Mouse (Mus musculus) midbrain, embryonic 13.5 days (tissue): ENCODE measurements around the gene Cyb5r4. TPM values are rescaled to one million over a fixed set of nuclear protein-coding genes. Genes with fewer than 3 reads are reported as not detected.
"Not testable (repeated sequence)": the region's sequence is repeated elsewhere in the genome, so short reads cannot be mapped to it uniquely, and the experiment has no call there.

ENCODE experiments used
- ATAC-seq: fragments of 200-750 bp; cut with Nextera tagmentation; 2 replicates; pipeline ENCODE4 v1.8.0; 2017; ENCODE audit warnings: mild to moderate bottlenecking, moderate TSS enrichment, moderate library complexity
- H3K27ac ChIP-seq: fragments of 300-500 bp; sonication (generic); 2 replicates; pipeline ENCODE4 v1.5.1; 2015; ENCODE audit warnings: inconsistent platforms, mild to moderate bottlenecking, moderate library complexity
- H3K27me3 ChIP-seq: fragments of 300-500 bp; sonication (generic); 2 replicates; pipeline ENCODE4 v1.6.1; 2015; ENCODE audit warnings: mild to moderate bottlenecking, inconsistent platforms
- H3K36me3 ChIP-seq: fragments of 300-500 bp; sonication (generic); 2 replicates; pipeline ENCODE4 v1.6.1; 2015; ENCODE audit warnings: mild to moderate bottlenecking, inconsistent platforms
- H3K4me1 ChIP-seq: fragments of 300-500 bp; sonication (generic); replicated peaks from 2 replicates; pipeline ENCODE4 v1.6.1; 2015; ENCODE audit warnings: inconsistent platforms
- H3K4me2 ChIP-seq: fragments of 300-500 bp; sonication (generic); replicated peaks from 2 replicates; pipeline ENCODE4 v1.6.1; 2015; ENCODE audit warnings: moderate library complexity, mild to moderate bottlenecking, inconsistent platforms
- H3K4me3 ChIP-seq: fragments of 300-500 bp; sonication (generic); replicated peaks from 2 replicates; pipeline ENCODE4 v1.5.1; 2015; ENCODE audit warnings: mild to moderate bottlenecking, inconsistent platforms
- H3K9ac ChIP-seq: fragments of 300-500 bp; sonication (generic); replicated peaks from 2 replicates; pipeline ENCODE4 v1.6.1; 2015; ENCODE audit warnings: mild to moderate bottlenecking, inconsistent platforms
- H3K9me3 ChIP-seq: fragments of 300-500 bp; sonication (generic); 2 replicates; pipeline ENCODE4 v1.6.1; 2016; ENCODE audit warnings: mild to moderate bottlenecking, inconsistent platforms
- WGBS: fragments of 180-500 bp; shearing (Covaris S2); methylation state at CpG from one replicate; pipeline ENCODE4 v1.1.7; 2015; 5-methylcytosine and 5-hydroxymethylcytosine counted together
- polyA plus RNA-seq: library from polyadenylated mRNA; unstranded; fragments of >200 nt; fragmentation: Nextera tagmentation; extraction: Ambion mirVana; gene quantifications from 2 replicates; pipeline ENCODE4 v1.2.1, GENCODE M21; 2015

Cyb5r4 gene
- polyA plus RNA-seq = 87.4 and 89.5 TPM in 2 replicates

- H3K9me3 ChIP-seq = no peaks in the 10 kb centered on the region
- peaks cover 25% of the 10 kb centered on the region for H3K4me1 ChIP-seq
- peak within 1 kb of the TSS; percentile 77 for H3K27ac ChIP-seq
- peaks cover 11% of the 10 kb centered on the region; the same call in 1 of the 2 replicates for H3K27me3 ChIP-seq
- peak; percentile 99 for ATAC-seq
- H3K9ac ChIP-seq = peak within 1 kb of the TSS; percentile 82
- no peaks in the 10 kb centered on the region for H3K36me3 ChIP-seq
- H3K4me3 ChIP-seq = peak within 1 kb of the TSS; percentile 86
- under 1% methylated on average over 50 of the region's 52 CpGs for WGBS
- peak within 1 kb of the TSS; percentile 80 for H3K4me2 ChIP-seq
Measured at GRCm38 (mm10) chr9:87021778-87022523, at the start of gene Cyb5r4. TSS of gene Cyb5r4 (plus strand) at chr9:87022014.

- ATAC-seq, H3K4me3 ChIP-seq, H3K36me3 ChIP-seq, H3K9me3 ChIP-seq, H3K9ac ChIP-seq, H3K27me3 ChIP-seq, H3K4me2 ChIP-seq, H3K4me1 ChIP-seq, H3K27ac ChIP-seq: not testable (repeated sequence)
Measured at GRCm38 (mm10) chr9:86972471-86972870, 49.3 kb upstream of the Cyb5r4 start.

GRCm38 (mm10) chr9:86973562-86973961 lies 48.3 kb upstream of the Cyb5r4 start:
- 72% methylated on average over 4 of the region's 4 CpGs for WGBS
- no peak overlapping the region for H3K4me2 ChIP-seq
- H3K4me1 ChIP-seq = no peaks in the 10 kb centered on the region
- no peak overlapping the region for H3K4me3 ChIP-seq
- no peaks in the 10 kb centered on the region for H3K9me3 ChIP-seq
- H3K9ac ChIP-seq = no peak overlapping the region
- ATAC-seq = no peak
- H3K27me3 ChIP-seq = no peaks in the 10 kb centered on the region
- H3K27ac ChIP-seq = no peak overlapping the region
- no peaks in the 10 kb centered on the region for H3K36me3 ChIP-seq

- 87% methylated on average over 4 of the region's 4 CpGs for WGBS
- Histone ChIP-seq H3K27ac (no peak overlapping the region), H3K27me3 (no peaks in the 10 kb centered on the region), H3K9me3 (no peaks in the 10 kb centered on the region), H3K4me1 (no peaks in the 10 kb centered on the region), H3K36me3 (no peaks in the 10 kb centered on the region), H3K4me3 (no peak overlapping the region), H3K9ac (no peak overlapping the region), H3K4me2 (no peak overlapping the region)
- no peak for ATAC-seq
Measured at GRCm38 (mm10) chr9:86976896-86977295, 44.9 kb upstream of the Cyb5r4 start.

- Histone ChIP-seq H3K27me3 (no peaks in the 10 kb centered on the region), H3K9ac (no peak overlapping the region), H3K27ac (no peak overlapping the region), H3K9me3 (no peaks in the 10 kb centered on the region), H3K4me2 (no peak overlapping the region), H3K4me1 (no peaks in the 10 kb centered on the region), H3K36me3 (no peaks in the 10 kb centered on the region), H3K4me3 (no peak overlapping the region)
- ATAC-seq = no peak
- WGBS = 75% methylated on average over 7 of the region's 7 CpGs
Measured at GRCm38 (mm10) chr9:86978257-86978907, 43.4 kb upstream of the Cyb5r4 start.

GRCm38 (mm10) chr9:86980048-86980447 lies 41.8 kb upstream of the Cyb5r4 start:
- Histone ChIP-seq H3K27me3 (no peaks in the 10 kb centered on the region), H3K36me3 (no peaks in the 10 kb centered on the region), H3K27ac (no peak overlapping the region), H3K4me3 (no peak overlapping the region), H3K4me2 (no peak overlapping the region), H3K4me1 (no peaks in the 10 kb centered on the region), H3K9me3 (no peaks in the 10 kb centered on the region), H3K9ac (no peak overlapping the region)
- ATAC-seq = peak; percentile 71

- no peak for ATAC-seq
- H3K9ac ChIP-seq = no peak overlapping the region
Measured at GRCm38 (mm10) chr9:86980942-86981341, 40.9 kb upstream of the Cyb5r4 start.

GRCm38 (mm10) chr9:86981551-86981950 lies 40.3 kb upstream of the Cyb5r4 start:
- no peaks in the 10 kb centered on the region for H3K9me3 ChIP-seq
- whole genome bisulfite sequencing = 19% methylated on average over 10 of the region's 10 CpGs
- H3K36me3 ChIP-seq = no peaks in the 10 kb centered on the region
- ATAC-seq = no peak; the same call in 1 of the 2 replicates
- H3K27me3 ChIP-seq = no peaks in the 10 kb centered on the region
- H3K9ac ChIP-seq = no peak overlapping the region
- H3K4me2 ChIP-seq = no peak overlapping the region
- H3K4me1 ChIP-seq = no peaks in the 10 kb centered on the region
- no peak overlapping the region for H3K4me3 ChIP-seq
- H3K27ac ChIP-seq = no peak overlapping the region

More at GRCm38 (mm10) chr9:86980942-86981341, 40.9 kb upstream of the Cyb5r4 start:
- Histone ChIP-seq H3K27ac (no peak overlapping the region), H3K4me2 (no peak overlapping the region), H3K27me3 (no peaks in the 10 kb centered on the region), H3K9me3 (no peaks in the 10 kb centered on the region), H3K4me1 (no peaks in the 10 kb centered on the region), H3K4me3 (no peak overlapping the region), H3K36me3 (no peaks in the 10 kb centered on the region)
- WGBS = 53% methylated on average over 2 of the region's 2 CpGs

GRCm38 (mm10) chr9:86984583-86984982 lies 37.2 kb upstream of the Cyb5r4 start:
- no peak for ATAC-seq
- H3K36me3 ChIP-seq = no peaks in the 10 kb centered on the region
- no peaks in the 10 kb centered on the region for H3K27me3 ChIP-seq
- H3K27ac ChIP-seq = no peak overlapping the region
- H3K4me1 ChIP-seq = no peaks in the 10 kb centered on the region
- no peak overlapping the region for H3K4me3 ChIP-seq
- H3K9ac ChIP-seq = no peak overlapping the region
- no peaks in the 10 kb centered on the region for H3K9me3 ChIP-seq
- WGBS = 86% methylated on average over 3 of the region's 3 CpGs
- H3K4me2 ChIP-seq = no peak overlapping the region

- 84% methylated on average over 6 of the region's 6 CpGs for WGBS
Measured at GRCm38 (mm10) chr9:86985105-86985504, 36.7 kb upstream of the Cyb5r4 start.

GRCm38 (mm10) chr9:86986703-86987296 lies 35.0 kb upstream of the Cyb5r4 start:
- no peak overlapping the region for H3K27ac ChIP-seq
- H3K9ac ChIP-seq = no peak overlapping the region
- H3K27me3 ChIP-seq = no peaks in the 10 kb centered on the region
- no peak overlapping the region for H3K4me2 ChIP-seq
- no peaks in the 10 kb centered on the region for H3K9me3 ChIP-seq
- H3K4me3 ChIP-seq = no peak overlapping the region
- H3K4me1 ChIP-seq = no peaks in the 10 kb centered on the region
- 72% methylated on average over 7 of the region's 7 CpGs for WGBS
- no peaks in the 10 kb centered on the region for H3K36me3 ChIP-seq
- ATAC-seq = no peak

More at GRCm38 (mm10) chr9:86985105-86985504, 36.7 kb upstream of the Cyb5r4 start:
- H3K9me3 ChIP-seq = no peaks in the 10 kb centered on the region
- no peak overlapping the region for H3K9ac ChIP-seq
- H3K4me1 ChIP-seq = no peaks in the 10 kb centered on the region
- no peak overlapping the region for H3K4me3 ChIP-seq
- no peaks in the 10 kb centered on the region for H3K27me3 ChIP-seq
- ATAC-seq = no peak
- no peaks in the 10 kb centered on the region for H3K36me3 ChIP-seq
- no peak overlapping the region for H3K27ac ChIP-seq
- H3K4me2 ChIP-seq = no peak overlapping the region

GRCm38 (mm10) chr9:86989822-86990221 lies 32.0 kb upstream of the Cyb5r4 start:
- Histone ChIP-seq H3K36me3 (no peaks in the 10 kb centered on the region), H3K4me2 (no peak overlapping the region), H3K9me3 (no peaks in the 10 kb centered on the region), H3K27me3 (no peaks in the 10 kb centered on the region), H3K4me3 (no peak overlapping the region), H3K9ac (no peak overlapping the region), H3K4me1 (no peaks in the 10 kb centered on the region), H3K27ac (no peak overlapping the region)
- ATAC-seq = no peak
